Mouse (Mus musculus) cerebellum, adult 9-10 months (tissue): ENCODE measurements around the gene 1190007I07Rik.
A peak's percentile ranks its signal among the peaks of the same experiment; 100 is the strongest.

Experiments
- DNase-seq: peaks from one replicate; pipeline ENCODE4 v3.0.0; 2022

1190007I07Rik gene

DNA sequence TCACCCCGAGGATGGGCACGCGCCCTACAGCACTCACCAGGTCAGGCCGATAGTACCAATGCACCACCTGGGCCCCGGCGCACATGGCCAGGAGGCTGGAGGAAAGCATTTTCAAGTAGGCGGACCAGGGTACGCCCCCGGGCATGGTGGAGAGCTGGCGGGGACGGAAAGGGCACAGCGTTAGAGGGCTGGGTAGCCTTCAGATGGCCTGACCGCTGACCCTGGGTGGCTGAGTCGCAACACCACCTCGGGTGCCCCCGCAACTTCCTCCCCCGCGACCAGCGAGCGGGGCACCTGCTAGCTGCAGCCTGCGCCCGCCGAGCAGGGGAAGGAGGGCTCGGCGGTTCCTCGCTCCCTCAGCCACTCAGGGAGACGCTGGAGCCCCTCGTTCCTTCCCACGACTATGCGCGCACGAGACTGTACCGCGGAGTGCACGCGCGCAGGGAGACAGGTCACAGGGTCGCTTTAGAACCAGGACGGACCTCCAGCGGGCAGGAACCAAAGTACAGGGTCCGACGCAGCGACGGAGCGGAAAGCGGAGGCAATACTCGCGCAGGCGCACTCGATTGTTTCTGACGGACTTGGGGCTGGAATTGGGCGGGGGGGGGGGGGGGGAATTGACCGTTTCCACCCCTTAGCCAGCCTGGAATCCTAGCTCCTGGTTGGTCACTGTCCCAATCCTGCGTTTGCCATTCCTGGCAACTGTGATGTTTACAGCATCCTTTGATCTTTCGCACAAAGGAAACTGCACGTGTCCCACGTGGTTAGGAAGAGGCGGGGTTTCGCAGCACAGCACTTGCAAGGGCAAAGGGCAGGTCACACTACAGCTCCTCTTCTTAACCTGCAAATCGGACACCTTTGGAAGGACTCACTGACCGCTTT, at the start of gene 1190007I07Rik:
Gene 1190007I07Rik, minus strand, starts transcription at position 558 of the 882 bp plus-strand sequence.
- DNase-seq, result peak; percentile 90

GRCm38 (mm10) chr10:82670205-82670604, 47.2 kb upstream of the 1190007I07Rik start:
- no peak for DNase-seq

GRCm38 (mm10) chr10:82666436-82667234, 43.6 kb upstream of the 1190007I07Rik start:
- peak; percentile 94 for DNase-seq

DNA sequence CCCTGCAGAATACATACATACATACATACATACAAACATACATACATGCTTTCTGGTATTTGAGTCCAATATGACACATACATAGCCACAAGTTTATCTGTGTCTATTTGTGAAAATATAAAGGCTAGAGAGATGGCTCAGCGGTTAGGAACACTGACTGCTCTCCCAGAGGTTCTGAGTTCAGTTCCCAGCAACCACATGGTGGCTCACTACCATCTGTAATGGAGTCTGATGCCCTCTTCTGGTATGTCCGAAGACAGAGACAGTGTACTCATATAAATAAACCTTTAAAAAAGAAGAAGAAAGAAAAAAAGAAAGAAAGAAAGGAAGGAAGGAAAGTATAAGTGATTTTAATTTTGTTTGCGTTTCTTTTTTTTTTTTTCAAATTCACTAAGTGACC, 42.9 kb upstream of the 1190007I07Rik start:
- no peak for DNase-seq

DNA sequence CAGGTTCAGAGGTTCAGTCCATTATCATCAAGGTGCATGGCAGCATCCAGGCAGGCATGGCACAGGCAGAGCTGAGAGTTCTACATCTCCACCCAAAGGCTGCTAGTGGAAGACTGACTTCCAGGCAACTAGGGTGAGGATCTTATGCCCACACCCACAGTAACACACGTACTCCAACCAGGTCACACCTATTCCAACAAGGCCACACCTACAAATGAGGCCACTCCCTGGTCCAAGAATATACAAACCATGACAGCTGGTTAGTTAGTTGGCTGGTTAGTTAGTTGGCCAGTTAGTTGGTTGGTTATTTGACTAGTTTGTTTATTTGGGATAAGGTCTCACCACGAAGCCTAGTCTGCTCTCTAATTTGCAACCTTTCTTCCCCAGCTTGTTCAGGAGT, 40.3 kb upstream of the 1190007I07Rik start:
- peak; percentile 50 for DNase-seq

DNA sequence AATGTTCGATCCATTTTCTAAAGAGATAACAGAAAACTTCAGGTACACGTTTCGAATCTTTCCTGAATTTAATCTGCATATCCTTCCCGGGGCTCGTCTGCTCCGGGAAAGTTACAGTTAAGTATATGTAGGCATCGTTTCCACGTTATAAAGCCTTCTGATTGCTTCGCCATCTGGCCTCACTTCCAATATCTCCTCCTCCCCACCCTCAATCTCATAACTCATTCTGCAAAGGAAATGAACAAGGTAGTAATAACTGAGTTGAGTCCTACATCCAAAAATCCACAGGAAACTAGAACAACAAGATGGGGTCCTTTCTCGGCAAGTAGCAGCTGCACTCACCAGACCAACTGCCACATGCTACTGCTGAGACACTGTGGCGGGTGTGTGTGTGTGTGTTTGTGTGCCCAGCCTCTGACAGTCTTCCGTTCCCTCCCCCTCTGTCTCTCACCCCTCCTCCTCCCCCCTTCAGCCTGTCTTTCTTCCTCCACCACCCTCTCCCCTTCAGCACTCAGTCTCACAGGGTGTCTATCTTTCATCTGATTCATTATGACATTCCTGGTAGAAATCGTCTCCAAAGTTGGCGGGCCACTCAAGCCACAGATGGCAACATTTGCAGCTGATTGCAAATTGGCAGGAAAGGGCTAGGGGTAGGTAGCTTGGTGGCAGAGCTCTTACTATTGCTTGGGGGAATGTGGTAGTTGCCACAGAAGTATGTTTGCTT, 39.4 kb upstream of the 1190007I07Rik start:
- peak; percentile 90 for DNase-seq

- peak; percentile 66 for DNase-seq
Observed at GRCm38 (mm10) chr10:82661820-82662219, 38.8 kb upstream of the 1190007I07Rik start.

DNA sequence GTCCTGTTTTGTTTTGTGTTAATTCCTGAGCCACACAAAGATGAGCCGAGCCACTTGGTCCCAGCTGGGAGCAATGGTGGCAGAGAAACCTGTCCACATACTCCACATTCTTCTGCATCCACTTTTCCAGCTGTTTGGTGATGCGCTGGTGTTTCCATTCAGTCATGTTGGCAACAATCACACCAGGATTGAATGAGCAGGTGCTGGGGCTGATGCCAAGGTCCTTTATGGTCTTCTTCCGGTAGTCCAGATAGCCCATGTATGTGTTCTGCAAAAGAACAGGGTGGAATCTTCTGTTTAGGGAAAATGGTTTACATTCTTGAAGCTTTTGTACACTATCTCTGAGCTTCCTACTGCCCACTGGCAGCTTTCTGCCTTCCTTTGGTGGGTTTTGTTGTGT, 31.6 kb upstream of the 1190007I07Rik start:
- DNase-seq, result no peak

DNA sequence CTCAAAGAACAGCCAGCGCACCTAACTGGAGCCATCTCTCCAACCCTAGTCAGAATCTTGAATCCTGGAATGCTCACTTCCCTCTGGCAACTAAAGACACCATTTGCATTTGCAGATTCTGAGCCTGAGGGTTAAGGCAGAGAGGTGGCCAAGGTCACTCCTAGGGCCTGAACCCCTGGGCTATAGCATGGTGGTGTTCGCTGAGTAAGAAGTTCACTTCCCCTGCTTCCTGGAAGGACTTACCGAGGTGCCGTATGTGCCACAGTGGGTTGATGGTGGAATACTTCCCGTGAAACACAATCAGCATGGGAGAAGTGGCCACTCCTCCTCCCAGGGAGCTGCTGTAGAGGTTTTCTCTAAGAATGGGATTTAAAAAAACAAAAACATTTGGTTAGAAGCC, 29.6 kb upstream of the 1190007I07Rik start:
- no peak for DNase-seq

GRCm38 (mm10) chr10:82651221-82651620, 28.2 kb upstream of the 1190007I07Rik start:
- no peak for DNase-seq

- no peak for DNase-seq
Observed at GRCm38 (mm10) chr10:82647205-82647811, 24.3 kb upstream of the 1190007I07Rik start.

DNA sequence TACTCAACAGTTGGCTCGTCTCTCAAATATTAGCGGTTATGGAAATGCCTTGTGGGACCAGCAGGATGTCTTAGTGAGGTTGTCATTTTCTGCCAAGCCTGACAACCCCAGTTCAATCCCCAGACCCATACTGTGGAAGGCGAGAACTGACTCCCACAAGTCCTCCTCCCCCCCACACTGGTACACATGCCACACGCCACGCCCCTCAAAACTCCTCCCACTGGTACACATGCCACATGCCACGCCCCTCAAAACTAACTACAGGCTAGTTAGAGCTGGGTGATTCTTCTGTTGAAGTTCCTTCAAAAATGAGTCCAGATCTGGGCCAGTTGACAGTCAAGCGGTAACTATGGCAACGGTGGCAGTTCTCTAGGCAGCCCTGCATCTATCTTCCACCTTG, 23.1 kb upstream of the 1190007I07Rik start:
- DNase-seq, result no peak

- no peak for DNase-seq
Observed at GRCm38 (mm10) chr10:82641481-82641880, 18.5 kb upstream of the 1190007I07Rik start.

DNA sequence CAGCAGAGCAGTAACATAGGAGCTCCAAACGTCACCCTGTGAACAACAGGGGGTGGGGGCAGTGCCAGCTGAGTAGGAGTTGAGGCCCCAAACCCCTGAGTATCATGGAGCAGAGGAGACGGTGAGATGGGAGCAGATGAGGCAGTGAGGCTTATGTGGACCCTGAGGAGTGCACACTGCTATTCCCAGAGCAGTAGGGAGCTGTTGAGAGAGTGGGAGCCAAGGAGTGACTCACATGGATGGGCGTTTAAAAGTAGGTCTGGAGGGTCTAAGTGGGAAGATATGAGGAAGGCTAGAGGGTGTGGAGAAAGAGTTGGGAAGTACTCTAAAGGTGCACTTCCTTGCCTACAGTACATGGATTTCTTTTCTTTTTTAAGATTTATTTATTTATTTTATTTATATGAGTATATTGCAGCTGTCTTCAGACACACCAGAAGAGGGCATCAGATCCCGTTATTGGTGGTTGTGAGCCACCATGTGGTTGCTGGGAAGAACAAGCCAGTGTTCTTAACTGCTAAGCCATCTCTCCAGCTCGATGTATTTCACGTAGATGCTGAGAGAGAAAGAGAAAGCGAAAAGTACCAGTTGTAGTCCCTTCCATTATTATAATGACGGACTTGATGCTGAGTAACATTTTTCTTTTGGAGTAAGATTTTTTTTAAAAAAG, 16.1 kb upstream of the 1190007I07Rik start:
- DNase-seq, result no peak

DNA sequence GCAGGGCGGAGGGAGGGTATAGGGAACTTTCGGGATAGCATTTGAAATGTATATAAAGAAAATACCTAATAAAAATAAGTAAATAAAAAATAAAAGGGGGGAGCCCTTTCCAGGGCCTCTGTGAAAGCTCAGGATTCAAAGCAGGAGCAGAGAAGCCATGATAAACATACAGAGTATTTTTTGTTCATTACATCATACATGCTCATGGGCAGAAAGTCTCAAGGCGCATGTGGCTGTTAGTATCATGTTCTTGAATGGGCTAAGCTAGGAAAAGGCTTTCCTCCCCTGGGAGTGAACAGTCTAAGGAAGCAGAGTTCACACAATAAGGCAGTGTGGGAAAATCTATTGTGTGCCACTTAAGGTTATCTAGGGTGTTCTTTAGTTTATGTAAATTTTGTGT, 13.3 kb upstream of the 1190007I07Rik start:
- DNase-seq, result no peak

- no peak for DNase-seq
Observed at GRCm38 (mm10) chr10:82634348-82634747, 11.3 kb upstream of the 1190007I07Rik start.

DNA sequence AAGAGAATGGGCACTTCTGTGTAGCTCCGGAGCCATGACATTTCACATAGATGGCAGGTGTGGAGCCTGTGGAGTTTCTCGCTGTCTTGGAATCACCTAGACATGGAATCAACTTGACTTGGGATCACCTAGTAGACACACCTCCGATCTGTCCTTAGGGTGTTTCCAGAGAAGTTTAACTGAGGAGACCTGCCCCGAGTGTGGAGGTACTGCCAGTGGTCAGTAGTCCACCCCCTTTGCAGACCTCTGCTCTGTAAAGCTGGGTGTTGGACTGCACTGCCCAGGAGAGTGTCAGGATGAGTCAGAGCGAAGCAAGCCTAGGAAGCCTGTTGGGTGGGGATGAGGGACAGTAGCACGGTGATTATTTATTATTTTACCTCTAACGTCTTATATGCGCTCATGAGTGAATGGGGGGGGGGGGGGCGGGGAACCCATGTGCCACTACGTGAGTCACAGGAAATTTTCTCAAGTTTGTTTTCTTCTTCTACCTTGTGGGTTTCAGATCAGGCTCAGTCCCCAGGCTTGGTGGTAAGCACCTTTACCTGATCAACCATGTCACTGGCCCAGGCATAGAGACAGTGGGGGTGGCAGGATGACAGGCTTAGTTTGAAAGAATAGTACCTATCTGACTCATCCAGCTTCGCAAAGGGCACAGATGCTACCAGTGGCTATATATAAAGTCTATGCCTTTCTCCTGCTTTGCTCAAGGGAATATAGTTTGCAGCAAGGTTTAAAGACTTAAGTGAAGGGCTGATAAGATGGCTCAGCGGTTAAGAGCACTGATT, 9.7 kb upstream of the 1190007I07Rik start:
- DNase-seq, result no peak

DNA sequence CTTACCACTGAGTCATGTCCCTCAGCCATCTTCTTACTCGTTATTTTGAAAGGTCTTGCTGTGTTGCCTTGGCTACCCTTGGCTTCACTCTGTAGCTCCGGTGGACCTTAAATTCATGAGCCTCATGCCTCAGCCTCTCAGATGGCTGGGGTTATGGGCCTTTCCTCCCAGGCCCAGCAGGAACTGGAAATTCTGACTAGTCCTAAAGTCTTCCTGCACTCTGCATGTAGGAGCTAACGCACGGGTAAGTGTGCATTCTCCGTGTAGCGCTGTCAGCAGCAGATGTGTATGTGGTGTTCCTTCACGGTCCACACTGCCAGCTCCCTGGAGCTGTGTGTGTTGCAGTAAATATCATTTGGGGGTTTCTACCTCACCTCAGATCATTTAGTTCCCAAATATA, 8.1 kb upstream of the 1190007I07Rik start:
- DNase-seq, result no peak

- DNase-seq, result no peak
Observed at GRCm38 (mm10) chr10:82630497-82630896, 7.5 kb upstream of the 1190007I07Rik start.

- peak; percentile 91 for DNase-seq
Observed at GRCm38 (mm10) chr10:82629586-82630255, 6.7 kb upstream of the 1190007I07Rik start, which contains the start of gene Tdg. TSS of gene Tdg (plus strand) at chr10:82629828.
